Mouse (Mus musculus) kidney, postnatal 0 days (tissue): ENCODE data around the gene Thsd7b. TPM values are rescaled to one million over a fixed set of nuclear protein-coding genes. Genes with fewer than 3 reads are reported as not detected.
A peak's percentile ranks its signal among the peaks of the same experiment; 100 is the strongest.

Experiments used
- ATAC-seq: fragments of 200-750 bp; cut with Nextera tagmentation; replicated peaks from 2 replicates; pipeline ENCODE4 v1.8.0; 2017; ENCODE audit warnings: low read depth, moderate number of reproducible peaks, moderate TSS enrichment, moderate library complexity; ENCODE audit not compliant: low FRiP score
- DNase-seq: peaks from one replicate; pipeline ENCODE4 v3.0.0-alpha.2; 2016; ENCODE audit warnings: low spot score
- H3K27ac ChIP-seq: fragments of 300-500 bp; sonication (generic); 2 replicates; pipeline ENCODE4 v1.5.1; 2014; ENCODE audit warnings: mild to moderate bottlenecking
- H3K27me3 ChIP-seq: fragments of 300-500 bp; sonication (generic); 2 replicates; pipeline ENCODE4 v1.6.1; 2014; ENCODE audit warnings: low read length, mixed read lengths; ENCODE audit not compliant: insufficient read depth
- H3K36me3 ChIP-seq: fragments of 300-500 bp; sonication (generic); 2 replicates; pipeline ENCODE4 v1.6.1; 2014; ENCODE audit warnings: low read length, mixed read lengths; ENCODE audit not compliant: insufficient read depth
- H3K4me1 ChIP-seq: fragments of 300-500 bp; sonication (generic); replicated peaks from 2 replicates; pipeline ENCODE4 v1.6.1; 2014; ENCODE audit warnings: antibody characterized with exemption, low read length, mixed read lengths; ENCODE audit not compliant: insufficient read depth
- H3K4me2 ChIP-seq: fragments of 300-500 bp; sonication (generic); 2 replicates; pipeline ENCODE4 v1.6.1; 2014; ENCODE audit warnings: mild to moderate bottlenecking, low read length, moderate library complexity, mixed read lengths
- H3K4me3 ChIP-seq: fragments of 300-500 bp; sonication (generic); replicated peaks from 2 replicates; pipeline ENCODE4 v1.5.1; 2014; ENCODE audit warnings: low read depth, low read length
- H3K9ac ChIP-seq: fragments of 300-500 bp; sonication (generic); 2 replicates; pipeline ENCODE4 v1.6.1; 2014; ENCODE audit warnings: low read depth, low read length
- H3K9me3 ChIP-seq: fragments of 300-500 bp; sonication (generic); replicated peaks from 2 replicates; pipeline ENCODE4 v1.6.1; 2016; ENCODE audit warnings: low read length, inconsistent platforms, mixed read lengths
- CTCF ChIP-seq: IDR thresholded peaks from 2 replicates; pipeline ENCODE4 v1.5.1; 2016; ENCODE audit warnings: antibody characterized with exemption, low read depth, mild to moderate bottlenecking, moderate library complexity
- WGBS: fragments of 180-500 bp; shearing (Covaris S2); extraction: QIAGEN DNeasy Blood & Tissue Kit; methylation state at CpG from one replicate; pipeline ENCODE4 v1.1.7; 2014; 5-methylcytosine and 5-hydroxymethylcytosine counted together
- polyA plus RNA-seq: library from polyadenylated mRNA; unstranded; fragments of >200 nt; fragmentation: Nextera tagmentation; extraction: Ambion mirVana; gene quantifications from 2 replicates; pipeline ENCODE4 v1.2.1, GENCODE M21; 2015

Thsd7b gene
- polyA plus RNA-seq, 1 experiment from 2014 or later = 0.36 TPM

DNA sequence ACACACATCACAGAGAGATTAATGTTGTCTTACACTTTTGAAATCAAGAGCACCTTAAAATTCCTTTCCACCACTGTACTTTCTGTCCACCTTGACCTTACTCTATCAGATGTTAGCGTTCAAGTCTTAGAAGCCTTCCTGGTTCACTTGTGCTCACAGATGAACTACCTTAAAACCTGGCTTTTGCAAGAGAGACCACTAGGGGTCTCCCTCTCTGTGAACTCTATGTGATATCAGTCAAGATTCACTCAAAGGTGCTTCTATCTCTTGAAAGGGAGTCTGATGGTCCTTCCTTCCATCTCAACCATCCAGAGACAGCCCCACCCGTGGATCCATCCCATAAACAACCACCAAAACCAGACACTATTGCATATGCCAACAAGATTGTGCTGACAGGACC lies 570.3 kb downstream of the Thsd7b start:
- Histone ChIP-seq H3K27ac (no peak overlapping the region), H3K36me3 (no peaks in the 10 kb centered on the region), H3K27me3 (no peaks in the 10 kb centered on the region), H3K4me3 (no peak overlapping the region), H3K4me2 (no peak overlapping the region), H3K4me1 (no peaks in the 10 kb centered on the region), H3K9me3 (no peaks in the 10 kb centered on the region), H3K9ac (no peak overlapping the region)
- DNase-seq = peak; percentile 55
- no peak for ATAC-seq
- TF ChIP-seq CTCF = peak; percentile 74
- 57% methylated on average over 2 of the region's 2 CpGs for WGBS

DNA sequence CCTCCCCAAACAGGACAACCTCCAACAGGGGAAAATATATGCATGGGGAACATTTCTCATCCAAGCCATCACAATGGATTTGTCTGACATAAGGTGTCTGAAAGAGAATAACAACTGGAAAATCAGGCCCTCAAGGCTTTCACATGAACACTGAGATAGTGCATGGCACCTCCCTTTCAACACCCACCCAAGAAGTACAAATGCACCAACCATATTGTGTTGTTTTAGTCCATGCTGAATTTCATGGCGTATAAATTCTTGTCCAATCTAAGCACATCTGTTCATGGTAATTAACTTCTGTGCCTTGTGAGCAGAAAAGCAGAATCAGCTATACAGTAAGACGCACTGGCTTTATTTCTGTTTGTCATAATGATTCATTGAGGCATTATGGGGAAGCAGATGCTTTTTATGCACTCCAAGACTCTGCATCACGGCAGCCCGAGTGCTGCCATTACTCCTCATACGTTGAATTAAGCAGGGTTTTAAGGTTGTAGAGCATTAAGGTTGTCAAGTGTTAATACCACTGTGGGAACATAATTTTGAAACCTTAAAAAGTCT lies 577.0 kb downstream of the Thsd7b start:
- Histone ChIP-seq H3K4me2 (no peak overlapping the region), H3K27me3 (no peaks in the 10 kb centered on the region), H3K36me3 (no peaks in the 10 kb centered on the region), H3K4me3 (no peak overlapping the region), H3K27ac (no peak overlapping the region), H3K9ac (no peak overlapping the region), H3K9me3 (no peaks in the 10 kb centered on the region), H3K4me1 (no peaks in the 10 kb centered on the region)
- no peak for DNase-seq
- no peak for ATAC-seq
- 53% methylated on average over 5 of the region's 5 CpGs for WGBS
- no peak for TF ChIP-seq CTCF

DNA sequence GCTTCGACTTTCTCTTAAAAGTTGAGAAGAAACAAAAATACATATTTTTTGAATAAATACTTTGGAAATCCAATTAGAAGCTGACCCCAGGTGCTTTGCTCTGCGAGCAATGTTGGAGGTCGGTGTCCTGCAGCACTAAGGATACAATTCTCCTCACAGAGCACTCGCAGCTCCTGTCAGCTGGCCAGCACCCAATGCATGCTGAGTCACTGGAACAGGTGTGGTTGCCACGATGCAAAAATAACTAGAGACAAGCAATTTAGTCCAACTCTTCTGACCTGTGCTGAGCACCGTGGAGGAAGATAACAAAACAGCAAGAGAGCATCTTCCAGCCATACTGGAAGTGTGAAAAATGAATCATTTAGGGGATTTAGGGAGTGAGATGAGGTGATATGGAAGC lies 594.6 kb downstream of the Thsd7b start:
- H3K4me1 ChIP-seq = no peaks in the 10 kb centered on the region
- 79% methylated on average over 6 of the region's 6 CpGs for WGBS
- no peak overlapping the region for H3K4me2 ChIP-seq
- TF ChIP-seq CTCF = no peak
- no peak overlapping the region for H3K9ac ChIP-seq
- H3K27ac ChIP-seq = no peak overlapping the region
- H3K4me3 ChIP-seq = no peak overlapping the region
- ATAC-seq (no peak), DNase-seq (no peak)
- H3K36me3 ChIP-seq = no peaks in the 10 kb centered on the region
- no peaks in the 10 kb centered on the region for H3K27me3 ChIP-seq
- H3K9me3 ChIP-seq = no peaks in the 10 kb centered on the region

- H3K4me1 ChIP-seq = no peaks in the 10 kb centered on the region
- ATAC-seq (no peak), DNase-seq (no peak)
- no peak overlapping the region for H3K27ac ChIP-seq
- no peaks in the 10 kb centered on the region for H3K27me3 ChIP-seq
- H3K4me3 ChIP-seq = no peak overlapping the region
- H3K36me3 ChIP-seq = no peaks in the 10 kb centered on the region
- no peak overlapping the region for H3K9ac ChIP-seq
- no peaks in the 10 kb centered on the region for H3K9me3 ChIP-seq
- TF ChIP-seq CTCF = no peak
- no peak overlapping the region for H3K4me2 ChIP-seq
- 64% methylated on average over 4 of the region's 4 CpGs for WGBS
These were observed 601.3 kb downstream of the Thsd7b start for GRCm38 (mm10) chr1:129874355-129874754.

GRCm38 (mm10) chr1:129887861-129888260 lies 614.8 kb downstream of the Thsd7b start:
- Histone ChIP-seq H3K36me3 (no peaks in the 10 kb centered on the region), H3K9ac (no peak overlapping the region), H3K27me3 (no peaks in the 10 kb centered on the region), H3K4me3 (no peak overlapping the region), H3K4me1 (no peaks in the 10 kb centered on the region), H3K9me3 (no peaks in the 10 kb centered on the region), H3K4me2 (no peak overlapping the region), H3K27ac (no peak overlapping the region)
- 60% methylated on average over 1 of the region's 1 CpGs for WGBS
- DNase-seq = no peak
- TF ChIP-seq CTCF = no peak
- ATAC-seq = no peak

DNA sequence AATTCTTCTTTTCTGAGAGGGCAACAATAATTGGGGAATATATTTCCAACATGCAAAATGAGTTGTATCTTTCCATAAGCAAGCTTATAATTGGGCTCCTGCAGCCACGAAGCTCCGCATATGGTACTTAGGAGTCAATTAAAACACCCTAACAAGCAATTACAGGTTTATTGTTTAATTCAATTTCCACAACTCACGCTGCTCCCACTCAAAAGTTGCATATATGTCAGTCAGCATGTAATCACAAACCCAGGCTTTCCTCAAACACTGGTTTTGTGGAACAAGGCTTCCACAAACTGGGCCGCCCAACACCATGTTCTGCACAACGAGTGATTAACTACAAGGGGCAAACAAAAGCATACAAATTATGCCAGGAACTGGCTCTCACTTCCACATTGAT lies 625.0 kb downstream of the Thsd7b start:
- TF ChIP-seq CTCF = no peak
- no peak overlapping the region for H3K4me3 ChIP-seq
- no peaks in the 10 kb centered on the region for H3K27me3 ChIP-seq
- H3K9me3 ChIP-seq = no peaks in the 10 kb centered on the region
- no peak for ATAC-seq
- no peaks in the 10 kb centered on the region for H3K4me1 ChIP-seq
- no peak overlapping the region for H3K9ac ChIP-seq
- no peak overlapping the region for H3K27ac ChIP-seq
- WGBS = 80% methylated on average over 5 of the region's 5 CpGs
- H3K4me2 ChIP-seq = no peak overlapping the region
- H3K36me3 ChIP-seq = no peaks in the 10 kb centered on the region
- no peak for DNase-seq

- ATAC-seq (no peak), DNase-seq (peak; percentile 1)
- Histone ChIP-seq H3K9me3 (no peaks in the 10 kb centered on the region), H3K36me3 (no peaks in the 10 kb centered on the region), H3K27ac (no peak overlapping the region), H3K4me2 (no peak overlapping the region), H3K9ac (no peak overlapping the region), H3K27me3 (no peaks in the 10 kb centered on the region), H3K4me1 (no peaks in the 10 kb centered on the region), H3K4me3 (no peak overlapping the region)
- TF ChIP-seq CTCF = no peak
- 42% methylated on average over 4 of the region's 4 CpGs for WGBS
These were observed 642.4 kb downstream of the Thsd7b start for GRCm38 (mm10) chr1:129915484-129915883.
